Mouse (Mus musculus) hindbrain, embryonic 11.5 days (tissue): ENCODE measurements around the gene Rbbp8nl. TPM values are rescaled to one million over a fixed set of nuclear protein-coding genes. Genes with fewer than 3 reads are reported as not detected.

Experiments used
- ATAC-seq: fragments of 200-750 bp; cut with Nextera tagmentation; 2 replicates; pipeline ENCODE4 v1.8.0; 2017; ENCODE audit warnings: mild to moderate bottlenecking, moderate TSS enrichment, moderate library complexity; ENCODE audit not compliant: low FRiP score
- DNase-seq: peaks from one replicate; pipeline ENCODE4 v3.0.0-alpha.2; 2015; ENCODE audit warnings: low spot score
- H3K27ac ChIP-seq: fragments of 300-500 bp; sonication (generic); 2 replicates; pipeline ENCODE4 v1.5.1; 2014; ENCODE audit warnings: mild to moderate bottlenecking, low read depth, low read length
- H3K27me3 ChIP-seq: fragments of 300-500 bp; sonication (generic); 2 replicates; pipeline ENCODE4 v1.6.1; 2014; ENCODE audit warnings: mild to moderate bottlenecking, low read length, moderate library complexity, mixed read lengths; ENCODE audit not compliant: control insufficient read depth, insufficient read depth
- H3K36me3 ChIP-seq: fragments of 300-500 bp; sonication (generic); 2 replicates; pipeline ENCODE4 v1.6.1; 2014; ENCODE audit warnings: mild to moderate bottlenecking, low read length, moderate library complexity, mixed read lengths; ENCODE audit not compliant: control insufficient read depth, insufficient read depth
- H3K4me1 ChIP-seq: fragments of 300-500 bp; sonication (generic); replicated peaks from 2 replicates; pipeline ENCODE4 v1.6.1; 2014; ENCODE audit warnings: low read length, mixed read lengths; ENCODE audit not compliant: control insufficient read depth, insufficient read depth
- H3K4me2 ChIP-seq: fragments of 300-500 bp; sonication (generic); replicated peaks from 2 replicates; pipeline ENCODE4 v1.6.1; 2014; ENCODE audit warnings: mild to moderate bottlenecking, low read depth, low read length
- H3K4me3 ChIP-seq: fragments of 300-500 bp; sonication (generic); 2 replicates; pipeline ENCODE4 v1.5.1; 2014; ENCODE audit warnings: low read depth, low read length
- H3K9ac ChIP-seq: fragments of 300-500 bp; sonication (generic); 2 replicates; pipeline ENCODE4 v1.6.1; 2014; ENCODE audit warnings: low read depth, low read length
- H3K9me3 ChIP-seq: fragments of 300-500 bp; sonication (generic); 2 replicates; pipeline ENCODE4 v1.6.1; 2016; ENCODE audit warnings: low read length; ENCODE audit not compliant: control insufficient read depth
- WGBS: fragments of 180-500 bp; shearing (Covaris S2); extraction: QIAGEN DNeasy Blood & Tissue Kit; methylation state at CpG from one replicate; pipeline ENCODE4 v1.1.7; 2014; 5-methylcytosine and 5-hydroxymethylcytosine counted together
- polyA plus RNA-seq: library from polyadenylated mRNA; unstranded; fragments of >200 nt; fragmentation: Nextera tagmentation; extraction: Ambion mirVana; gene quantifications from 2 replicates; pipeline ENCODE4 v1.2.1, GENCODE M21; 2014

Gene Rbbp8nl
- polyA plus RNA-seq, 1 experiment from 2014 or later: not detected

DNA sequence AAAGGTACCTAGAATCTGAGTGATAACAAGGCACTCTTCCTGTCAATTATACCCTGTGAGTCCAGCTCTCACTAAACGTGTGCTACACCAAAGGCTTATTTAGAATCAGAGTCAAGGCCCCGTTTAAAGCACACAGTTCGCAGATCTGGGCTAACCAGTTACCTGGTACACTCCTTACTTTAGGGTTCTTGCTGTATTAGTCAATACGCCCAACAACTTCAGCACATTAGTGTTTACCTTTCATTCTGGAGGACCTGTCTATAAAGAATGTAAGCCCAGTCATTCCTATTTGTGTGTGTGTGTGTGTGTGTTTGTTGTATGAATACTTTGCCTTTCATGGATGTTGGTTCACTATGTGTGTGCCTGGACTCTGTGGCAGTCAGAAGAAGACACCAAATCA, 46.6 kb downstream of the Rbbp8nl start:
- Histone ChIP-seq H3K4me2 (no peak overlapping the region), H3K9me3 (no peaks in the 10 kb centered on the region), H3K4me3 (no peak overlapping the region), H3K27ac (no peak overlapping the region), H3K27me3 (no peaks in the 10 kb centered on the region), H3K36me3 (no peaks in the 10 kb centered on the region), H3K9ac (no peak overlapping the region), H3K4me1 (no peaks in the 10 kb centered on the region)
- WGBS: 90% methylated on average over 4 of the region's 4 CpGs
- no peak for DNase-seq
- no peak for ATAC-seq

- Histone ChIP-seq H3K27me3 (no peaks in the 10 kb centered on the region), H3K4me2 (no peak overlapping the region), H3K9ac (no peak overlapping the region), H3K4me1 (no peaks in the 10 kb centered on the region), H3K36me3 (no peaks in the 10 kb centered on the region), H3K27ac (no peak overlapping the region), H3K9me3 (no peaks in the 10 kb centered on the region), H3K4me3 (no peak overlapping the region)
- no peak for DNase-seq
- 88% methylated on average over 5 of the region's 5 CpGs for WGBS
- no peak for ATAC-seq
Observed at GRCm38 (mm10) chr2:180238591-180238990, 51.1 kb downstream of the Rbbp8nl start.

DNA sequence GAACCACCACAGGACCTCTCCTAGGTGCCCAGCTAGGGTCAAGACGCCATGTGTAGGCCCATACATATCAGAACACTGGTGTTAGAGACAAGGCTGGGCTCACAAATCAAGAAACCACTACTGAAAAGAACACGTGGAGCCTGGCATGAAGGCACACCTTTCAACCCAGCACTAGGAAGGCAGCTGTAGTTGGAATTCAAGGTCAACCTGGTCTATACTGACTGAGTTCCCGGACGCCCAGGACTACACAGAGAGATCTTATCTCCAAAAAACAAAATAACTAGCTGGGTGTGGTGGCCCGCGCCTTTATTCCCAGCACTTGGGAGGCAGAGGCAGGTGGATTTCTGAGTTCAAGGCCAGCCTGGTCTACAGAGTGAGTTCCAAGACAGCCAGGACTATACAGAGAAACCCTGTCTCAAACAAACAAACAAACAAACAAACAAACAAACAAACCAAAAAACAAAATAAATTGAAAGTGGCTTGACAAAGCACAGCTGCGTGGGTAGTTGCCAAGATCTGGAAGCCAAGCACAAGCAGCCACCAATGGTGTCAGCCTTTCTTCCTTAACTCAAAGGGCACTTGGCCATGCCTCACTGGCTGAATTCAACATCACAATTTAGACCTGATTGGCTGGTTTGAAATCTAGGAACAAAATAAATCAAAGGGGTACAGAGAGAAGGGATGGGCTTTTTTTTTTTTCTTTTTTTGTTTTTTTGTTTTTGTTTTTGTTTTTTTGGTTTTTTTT, 51.9 kb downstream of the Rbbp8nl start:
- WGBS: 93% methylated on average over 7 of the region's 7 CpGs
- no peaks in the 10 kb centered on the region for H3K36me3 ChIP-seq
- no peak overlapping the region for H3K27ac ChIP-seq
- no peak for DNase-seq
- H3K4me1 ChIP-seq: no peaks in the 10 kb centered on the region
- no peak overlapping the region for H3K9ac ChIP-seq
- H3K4me3 ChIP-seq: no peak overlapping the region
- no peak for ATAC-seq
- no peaks in the 10 kb centered on the region for H3K9me3 ChIP-seq
- no peaks in the 10 kb centered on the region for H3K27me3 ChIP-seq
- no peak overlapping the region for H3K4me2 ChIP-seq

DNA sequence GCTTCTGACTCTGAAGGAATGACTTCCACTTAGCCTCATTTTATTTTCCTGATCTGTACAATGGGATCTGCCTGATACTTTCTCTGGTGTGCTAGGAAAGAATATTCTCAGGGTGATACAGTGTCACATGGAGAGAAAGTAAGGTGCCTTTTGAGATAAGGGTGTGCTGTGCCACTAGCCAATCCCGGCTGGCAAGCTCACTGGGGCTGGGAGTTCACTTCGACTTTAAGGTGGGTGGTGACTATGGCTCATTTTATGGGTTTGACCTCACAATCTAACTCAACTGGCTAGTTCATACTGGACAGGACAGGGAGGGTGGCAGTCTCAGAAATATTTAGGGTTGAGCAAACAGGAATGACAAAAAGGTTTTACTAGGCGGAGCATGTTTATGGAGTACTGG, 52.7 kb downstream of the Rbbp8nl start:
- WGBS: 87% methylated on average over 3 of the region's 3 CpGs
- no peak overlapping the region for H3K4me2 ChIP-seq
- H3K27ac ChIP-seq: no peak overlapping the region
- no peaks in the 10 kb centered on the region for H3K4me1 ChIP-seq
- H3K4me3 ChIP-seq: no peak overlapping the region
- ATAC-seq: no peak
- no peak for DNase-seq
- no peaks in the 10 kb centered on the region for H3K27me3 ChIP-seq
- no peak overlapping the region for H3K9ac ChIP-seq
- no peaks in the 10 kb centered on the region for H3K9me3 ChIP-seq
- H3K36me3 ChIP-seq: no peaks in the 10 kb centered on the region

GRCm38 (mm10) chr2:180236500-180236899, 53.2 kb downstream of the Rbbp8nl start:
- no peak overlapping the region for H3K9ac ChIP-seq
- no peak for DNase-seq
- H3K27me3 ChIP-seq: no peaks in the 10 kb centered on the region
- no peak overlapping the region for H3K4me2 ChIP-seq
- no peak for ATAC-seq
- no peaks in the 10 kb centered on the region for H3K9me3 ChIP-seq
- 63% methylated on average over 2 of the region's 3 CpGs for WGBS
- H3K4me1 ChIP-seq: no peaks in the 10 kb centered on the region
- H3K4me3 ChIP-seq: no peak overlapping the region
- no peak overlapping the region for H3K27ac ChIP-seq
- no peaks in the 10 kb centered on the region for H3K36me3 ChIP-seq

DNA sequence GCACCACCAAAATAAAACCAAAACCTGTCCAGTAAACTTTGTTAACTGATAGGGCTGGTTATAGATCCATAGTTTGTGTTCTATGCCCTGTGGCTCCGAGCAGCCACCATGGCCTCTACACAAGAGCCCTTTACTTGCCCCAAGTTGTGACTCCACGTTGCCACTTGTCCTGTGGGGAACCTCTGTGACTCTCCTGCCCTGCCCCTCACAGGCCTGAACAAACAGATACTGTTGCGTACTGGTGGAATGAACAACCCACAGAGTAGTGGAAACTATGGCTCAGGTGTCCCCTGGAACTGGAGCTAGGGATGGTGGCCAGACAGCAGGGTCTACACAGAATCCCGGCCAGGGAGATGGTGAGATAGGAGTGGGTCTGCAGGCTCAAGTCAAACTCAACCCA, 53.9 kb downstream of the Rbbp8nl start:
- H3K4me2 ChIP-seq: no peak overlapping the region
- H3K4me1 ChIP-seq: no peaks in the 10 kb centered on the region
- no peak overlapping the region for H3K4me3 ChIP-seq
- H3K36me3 ChIP-seq: no peaks in the 10 kb centered on the region
- H3K9me3 ChIP-seq: no peaks in the 10 kb centered on the region
- ATAC-seq (no peak), DNase-seq (no peak)
- no peaks in the 10 kb centered on the region for H3K27me3 ChIP-seq
- H3K9ac ChIP-seq: no peak overlapping the region
- 82% methylated on average over 4 of the region's 4 CpGs for WGBS
- no peak overlapping the region for H3K27ac ChIP-seq

- Histone ChIP-seq H3K4me2 (no peak overlapping the region), H3K4me1 (no peaks in the 10 kb centered on the region), H3K9ac (no peak overlapping the region), H3K36me3 (no peaks in the 10 kb centered on the region), H3K27ac (no peak overlapping the region), H3K27me3 (no peaks in the 10 kb centered on the region), H3K4me3 (no peak overlapping the region), H3K9me3 (no peaks in the 10 kb centered on the region)
- WGBS: 62% methylated on average over 6 of the region's 6 CpGs
- DNase-seq: no peak
- no peak for ATAC-seq
Observed at GRCm38 (mm10) chr2:180234980-180235379, 54.7 kb downstream of the Rbbp8nl start.

- DNase-seq (no peak), ATAC-seq (no peak)
- H3K27ac ChIP-seq: no peak overlapping the region
- no peaks in the 10 kb centered on the region for H3K4me1 ChIP-seq
- no peaks in the 10 kb centered on the region for H3K36me3 ChIP-seq
- 94% methylated on average over 8 of the region's 8 CpGs for WGBS
- H3K4me3 ChIP-seq: no peak overlapping the region
- H3K9ac ChIP-seq: no peak overlapping the region
- no peaks in the 10 kb centered on the region for H3K27me3 ChIP-seq
- H3K9me3 ChIP-seq: no peaks in the 10 kb centered on the region
- no peak overlapping the region for H3K4me2 ChIP-seq
Observed at GRCm38 (mm10) chr2:180234353-180234752, 55.3 kb downstream of the Rbbp8nl start.

- no peak overlapping the region for H3K9ac ChIP-seq
- H3K9me3 ChIP-seq: no peaks in the 10 kb centered on the region
- 79% methylated on average over 7 of the region's 7 CpGs for WGBS
- no peaks in the 10 kb centered on the region for H3K36me3 ChIP-seq
- DNase-seq (no peak), ATAC-seq (no peak)
- H3K4me1 ChIP-seq: peaks cover 2% of the 10 kb centered on the region; the same call in 1 of the 2 replicates
- no peak overlapping the region for H3K4me3 ChIP-seq
- H3K27ac ChIP-seq: no peak overlapping the region
- no peaks in the 10 kb centered on the region; the same call in 1 of the 2 replicates for H3K27me3 ChIP-seq
- H3K4me2 ChIP-seq: no peak overlapping the region
Observed at GRCm38 (mm10) chr2:180233101-180233904, 56.4 kb downstream of the Rbbp8nl start.
